Mouse (Mus musculus) embryonic fibroblast, embryonic 13.5 days (primary cell): ENCODE results near the gene Slc25a13.

Experiments used
- CTCF ChIP-seq: IDR thresholded peaks from 2 replicates; pipeline ENCODE4 v1.5.1; 2011; ENCODE audit warnings: mild to moderate bottlenecking, control low read depth, low read length, moderate library complexity, borderline replicate concordance; ENCODE audit not compliant: insufficient read depth
- POLR2A ChIP-seq: IDR thresholded peaks from 2 replicates; pipeline ENCODE4 v1.6.1; 2011; ENCODE audit warnings: low read depth, mild to moderate bottlenecking, control low read depth, low read length, moderate library complexity

DNA sequence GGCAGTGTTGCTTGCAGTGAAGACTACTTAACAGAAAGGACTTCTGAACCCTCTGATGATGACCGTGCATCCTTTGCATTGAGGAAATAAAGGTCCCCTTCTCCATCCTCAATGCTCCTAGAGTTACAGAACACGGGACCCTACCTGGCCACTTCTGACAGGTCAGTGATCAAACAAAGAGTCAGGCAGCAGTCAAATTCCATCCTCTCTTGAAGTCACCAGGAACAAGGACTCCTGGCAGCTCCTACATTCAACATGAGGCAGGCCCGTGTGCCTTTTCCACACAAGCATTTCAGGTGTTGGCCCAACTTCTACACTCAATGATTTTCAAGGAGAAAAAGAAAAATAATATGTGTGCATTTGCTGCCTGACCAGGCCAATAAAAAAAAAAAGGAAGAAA, 123.0 kb downstream of the Slc25a13 start:
- TF ChIP-seq CTCF (no peak), POLR2A (no peak)
